Mouse (Mus musculus) limb, embryonic 10.5 days (tissue): ENCODE results near the gene Zfp526. TPM values are rescaled to one million over a fixed set of nuclear protein-coding genes. Genes with fewer than 3 reads are reported as not detected.

Experiments used
- DNase-seq: peaks from one replicate; pipeline ENCODE4 v3.0.0-alpha.2; 2017; ENCODE audit warnings: low spot score
- H3K27ac ChIP-seq: fragments of 300-500 bp; sonication (generic); 2 replicates; pipeline ENCODE4 v1.5.1; 2016; ENCODE audit warnings: mild to moderate bottlenecking
- H3K27me3 ChIP-seq: fragments of 300-500 bp; sonication (generic); 2 replicates; pipeline ENCODE4 v1.6.1; 2016; ENCODE audit warnings: low read depth, mild to moderate bottlenecking; ENCODE audit not compliant: poor library complexity, severe bottlenecking
- H3K36me3 ChIP-seq: fragments of 300-500 bp; sonication (generic); 2 replicates; pipeline ENCODE4 v1.6.1; 2016; ENCODE audit warnings: mild to moderate bottlenecking, moderate library complexity
- H3K4me1 ChIP-seq: fragments of 300-500 bp; sonication (generic); 2 replicates; pipeline ENCODE4 v1.6.1; 2016
- H3K4me3 ChIP-seq: fragments of 300-500 bp; sonication (generic); 2 replicates; pipeline ENCODE4 v1.5.1; 2016; ENCODE audit warnings: mild to moderate bottlenecking, moderate library complexity
- H3K9me3 ChIP-seq: fragments of 300-500 bp; sonication (generic); replicated peaks from 2 replicates; pipeline ENCODE4 v1.6.1; 2016; ENCODE audit warnings: mild to moderate bottlenecking
- WGBS: fragments of 180-500 bp; shearing (Covaris S2); methylation state at CpG from one replicate; pipeline ENCODE4 v1.1.7; 2016; 5-methylcytosine and 5-hydroxymethylcytosine counted together
- polyA plus RNA-seq: library from polyadenylated mRNA; unstranded; fragments of >200 nt; fragmentation: Nextera tagmentation; extraction: Ambion mirVana; gene quantifications from 2 replicates; pipeline ENCODE4 v1.2.1, GENCODE M21; 2016

Gene Zfp526
- polyA plus RNA-seq, 1 experiment from 2014 or later: 3.1 TPM

DNA sequence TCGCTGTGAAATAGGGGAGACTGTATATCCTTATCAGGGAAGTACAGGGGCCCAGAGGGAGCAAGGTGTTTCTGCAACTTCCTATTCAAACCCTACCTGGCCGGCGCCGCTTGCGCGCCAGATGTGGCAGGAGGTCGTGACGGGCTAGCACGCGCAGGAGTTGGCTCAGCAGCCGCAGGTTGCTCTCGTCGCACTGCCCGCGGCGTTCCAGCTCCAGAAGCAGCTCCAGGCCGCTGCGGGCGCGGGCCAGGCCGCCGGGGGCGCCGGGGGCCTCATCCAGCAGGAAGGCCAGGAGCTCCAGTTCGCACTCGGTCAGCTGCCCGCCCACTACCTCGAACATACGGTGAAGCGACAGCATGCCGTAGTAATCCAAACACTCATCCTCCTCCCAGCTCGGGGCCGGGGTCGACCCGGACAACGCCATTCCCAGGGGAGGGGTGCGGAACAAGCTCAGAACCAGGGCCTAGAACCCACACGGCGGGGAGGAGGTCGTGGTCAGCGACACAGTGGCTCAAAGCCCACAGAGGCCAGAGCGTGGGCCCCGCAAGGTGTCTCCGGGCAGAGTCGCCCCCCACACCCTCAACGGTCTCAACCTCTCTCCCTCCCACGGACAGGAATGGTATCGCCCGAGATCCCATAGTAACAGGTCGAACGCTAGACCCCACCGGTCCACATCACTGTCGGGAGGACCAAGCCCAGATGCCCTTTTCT lies 2.4 kb upstream of the Zfp526 start:
- Histone ChIP-seq H3K27me3 (no peaks in the 10 kb centered on the region), H3K4me1 (peaks cover 44% of the 10 kb centered on the region), H3K4me3 (peak overlapping the region; percentile 81), H3K9me3 (no peaks in the 10 kb centered on the region), H3K27ac (peak overlapping the region; percentile 94), H3K36me3 (peaks cover 21% of the 10 kb centered on the region)
- DNase-seq: peak; percentile 83
- WGBS: under 1% methylated on average over 53 of the region's 53 CpGs

DNA sequence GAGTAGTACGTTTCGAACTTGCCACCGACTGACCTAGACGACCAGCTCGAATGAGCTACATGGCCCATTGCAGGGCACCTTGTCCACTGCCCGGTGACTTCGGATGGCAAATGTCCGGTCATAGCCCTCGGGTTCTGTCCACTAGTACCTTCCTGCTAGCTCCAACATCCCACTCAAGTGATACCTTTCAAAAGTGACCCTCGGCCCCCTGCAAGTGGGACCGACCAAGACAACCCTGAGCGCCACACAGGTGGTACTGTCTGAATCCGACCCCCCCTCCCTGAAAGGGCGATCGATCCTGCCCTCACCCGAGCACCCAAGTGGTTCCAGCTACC lies 1.8 kb upstream of the Zfp526 start:
- no peaks in the 10 kb centered on the region for H3K27me3 ChIP-seq
- peaks cover 44% of the 10 kb centered on the region for H3K4me1 ChIP-seq
- under 1% methylated on average over 16 of the region's 16 CpGs for WGBS
- no peak for DNase-seq
- peaks cover 26% of the 10 kb centered on the region for H3K36me3 ChIP-seq
- H3K27ac ChIP-seq: peak overlapping the region; percentile 94
- H3K9me3 ChIP-seq: no peaks in the 10 kb centered on the region
- peak overlapping the region; percentile 81 for H3K4me3 ChIP-seq

GRCm38 (mm10) chr7:25219756-25220456 lies 1.3 kb upstream of the Zfp526 start:
- no peaks in the 10 kb centered on the region for H3K27me3 ChIP-seq
- peak; percentile 93 for DNase-seq
- WGBS: 4% methylated on average over 31 of the region's 31 CpGs
- H3K9me3 ChIP-seq: no peaks in the 10 kb centered on the region
- H3K36me3 ChIP-seq: peaks cover 31% of the 10 kb centered on the region
- H3K27ac ChIP-seq: peak overlapping the region; percentile 94
- H3K4me1 ChIP-seq: peaks cover 44% of the 10 kb centered on the region
- peak overlapping the region; percentile 81 for H3K4me3 ChIP-seq

DNA sequence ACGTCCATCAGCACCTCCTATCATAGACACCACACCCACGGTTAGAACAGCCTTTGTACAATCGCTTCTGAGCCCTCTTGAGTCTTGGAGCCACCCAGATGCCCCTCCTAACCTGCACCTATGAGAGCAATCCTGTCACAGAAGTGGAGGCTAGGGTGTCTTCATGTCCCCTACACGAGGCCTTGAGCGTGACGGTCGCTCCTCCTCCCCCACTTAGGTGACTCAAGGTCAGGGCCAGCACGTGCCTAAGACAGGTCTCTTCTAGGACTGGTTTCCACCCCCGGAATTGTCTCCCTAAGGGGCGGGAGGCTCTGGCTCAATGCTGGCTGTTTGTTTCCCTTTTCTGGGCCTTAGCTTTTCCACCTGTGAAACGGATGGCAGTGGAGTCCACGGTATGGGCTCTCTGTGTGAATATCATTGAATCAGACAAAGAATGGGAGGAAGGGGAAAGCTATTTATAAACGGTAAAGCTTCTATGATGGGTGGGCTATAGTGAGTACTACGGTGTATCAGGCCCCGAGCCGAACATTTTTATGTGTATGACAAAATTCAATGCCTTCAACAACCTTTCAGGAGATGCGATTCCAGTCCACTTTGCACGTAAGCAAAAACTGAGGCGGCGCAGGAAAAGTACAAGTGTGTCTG lies 646 bp upstream of the Zfp526 start, which contains the start of gene Dedd2:
TSS of gene Dedd2 (minus strand) at position 159 of the 645 bp plus-strand sequence.
- Histone ChIP-seq H3K27me3 (no peaks in the 10 kb centered on the region), H3K27ac (peak within 1 kb of the TSS; percentile 94), H3K4me3 (peak within 1 kb of the TSS; percentile 81), H3K9me3 (no peaks in the 10 kb centered on the region), H3K4me1 (peaks cover 44% of the 10 kb centered on the region), H3K36me3 (peaks cover 31% of the 10 kb centered on the region)
- WGBS: 9% methylated on average over 20 of the region's 20 CpGs
- no peak for DNase-seq

GRCm38 (mm10) chr7:25222275-25222967 lies 1.2 kb downstream of the Zfp526 start:
- H3K4me1 ChIP-seq: peaks cover 44% of the 10 kb centered on the region
- H3K36me3 ChIP-seq: peaks cover 50% of the 10 kb centered on the region
- peak overlapping the region; percentile 81 for H3K4me3 ChIP-seq
- no peak for DNase-seq
- H3K9me3 ChIP-seq: no peaks in the 10 kb centered on the region
- whole genome bisulfite sequencing: 90% methylated on average over 10 of the region's 10 CpGs
- no peaks in the 10 kb centered on the region for H3K27me3 ChIP-seq
- peak overlapping the region; percentile 94; the same call in 1 of the 2 replicates for H3K27ac ChIP-seq

- H3K36me3 ChIP-seq: peaks cover 100% of the 10 kb centered on the region
- H3K27ac ChIP-seq: no peak overlapping the region
- H3K4me1 ChIP-seq: peaks cover under 1% of the 10 kb centered on the region; the same call in 1 of the 2 replicates
- no peaks in the 10 kb centered on the region for H3K9me3 ChIP-seq
- no peak overlapping the region for H3K4me3 ChIP-seq
- 90% methylated on average over 1 of the region's 1 CpGs for WGBS
- no peaks in the 10 kb centered on the region for H3K27me3 ChIP-seq
- DNase-seq: no peak
Observed at GRCm38 (mm10) chr7:25227523-25228300, 6.5 kb downstream of the Zfp526 start.

DNA sequence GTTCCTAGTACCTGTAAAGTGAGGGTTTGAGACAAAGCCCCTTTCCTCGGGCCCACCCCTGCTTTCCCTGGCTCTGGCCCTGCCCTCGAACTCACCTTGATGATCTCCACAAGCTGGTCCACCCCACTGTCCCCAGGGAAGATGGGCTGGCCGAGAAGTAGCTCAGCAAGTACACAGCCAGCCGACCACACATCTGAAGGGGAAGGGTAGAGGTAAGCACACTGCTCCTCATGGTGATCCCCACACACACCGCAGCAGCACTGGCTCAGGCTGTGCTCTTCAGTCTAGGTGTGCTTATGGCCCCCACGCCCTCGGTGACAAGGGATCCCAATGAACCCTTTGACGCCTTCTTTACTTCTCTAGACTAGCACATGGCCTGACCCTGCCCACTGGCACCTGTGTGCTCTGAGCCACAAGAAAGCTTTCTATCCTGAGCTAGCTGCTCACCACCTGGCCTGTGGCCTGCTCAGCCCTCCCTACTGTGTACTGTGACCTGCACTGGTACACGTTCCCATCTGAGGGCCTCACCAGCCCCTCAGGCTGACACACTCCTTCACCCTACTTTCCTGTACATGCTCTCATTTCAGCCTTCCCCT lies 9.6 kb downstream of the Zfp526 start:
- Histone ChIP-seq H3K4me1 (peaks cover 4% of the 10 kb centered on the region), H3K27ac (no peak overlapping the region), H3K27me3 (no peaks in the 10 kb centered on the region), H3K4me3 (no peak overlapping the region), H3K36me3 (peaks cover 100% of the 10 kb centered on the region), H3K9me3 (no peaks in the 10 kb centered on the region)
- DNase-seq: no peak
- 90% methylated on average over 9 of the region's 9 CpGs for WGBS

DNA sequence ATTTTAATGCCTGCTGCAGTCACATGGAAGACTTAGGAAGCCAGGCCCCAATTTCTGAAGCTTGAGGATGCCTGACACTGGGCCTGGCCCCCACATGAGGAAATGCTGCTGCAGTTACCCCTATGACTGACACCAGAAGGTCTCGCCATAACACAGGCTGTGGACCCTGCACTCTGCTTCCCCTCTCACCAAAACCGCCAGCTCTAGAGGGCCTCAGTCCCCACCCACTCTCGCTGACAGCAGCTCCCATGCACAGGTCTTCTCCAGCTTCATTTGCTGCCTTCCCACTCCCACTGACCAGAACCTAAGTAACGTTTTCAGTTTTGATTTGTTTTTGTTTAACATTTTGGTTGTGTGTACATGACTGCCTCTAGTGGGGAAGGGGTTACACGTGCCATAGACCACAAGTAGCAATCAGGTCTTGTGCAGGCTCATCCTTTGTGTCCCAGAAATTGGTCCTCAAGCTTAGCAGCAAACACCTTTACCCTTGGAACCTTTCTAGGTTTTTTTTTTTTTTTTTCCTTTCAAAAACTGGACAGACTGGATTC lies 10.9 kb downstream of the Zfp526 start:
- H3K27ac ChIP-seq: no peak overlapping the region
- H3K4me3 ChIP-seq: no peak overlapping the region
- WGBS: 75% methylated on average over 5 of the region's 5 CpGs
- peaks cover 90% of the 10 kb centered on the region for H3K36me3 ChIP-seq
- H3K4me1 ChIP-seq: peaks cover 16% of the 10 kb centered on the region
- DNase-seq: no peak
- no peaks in the 10 kb centered on the region for H3K9me3 ChIP-seq
- H3K27me3 ChIP-seq: no peaks in the 10 kb centered on the region

GRCm38 (mm10) chr7:25233061-25233460 lies 11.8 kb downstream of the Zfp526 start:
- WGBS: 89% methylated on average over 2 of the region's 2 CpGs
- peaks cover 81% of the 10 kb centered on the region for H3K36me3 ChIP-seq
- H3K27ac ChIP-seq: no peak overlapping the region
- no peaks in the 10 kb centered on the region for H3K27me3 ChIP-seq
- H3K4me3 ChIP-seq: no peak overlapping the region
- H3K9me3 ChIP-seq: no peaks in the 10 kb centered on the region
- peaks cover 16% of the 10 kb centered on the region for H3K4me1 ChIP-seq
- no peak for DNase-seq

GRCm38 (mm10) chr7:25235526-25235925 lies 14.3 kb downstream of the Zfp526 start:
- peaks cover 56% of the 10 kb centered on the region for H3K36me3 ChIP-seq
- H3K4me3 ChIP-seq: no peak overlapping the region
- H3K9me3 ChIP-seq: no peaks in the 10 kb centered on the region
- DNase-seq: no peak
- no peak overlapping the region for H3K27ac ChIP-seq
- peaks cover 30% of the 10 kb centered on the region for H3K4me1 ChIP-seq
- 86% methylated on average over 5 of the region's 5 CpGs for WGBS
- no peaks in the 10 kb centered on the region for H3K27me3 ChIP-seq

DNA sequence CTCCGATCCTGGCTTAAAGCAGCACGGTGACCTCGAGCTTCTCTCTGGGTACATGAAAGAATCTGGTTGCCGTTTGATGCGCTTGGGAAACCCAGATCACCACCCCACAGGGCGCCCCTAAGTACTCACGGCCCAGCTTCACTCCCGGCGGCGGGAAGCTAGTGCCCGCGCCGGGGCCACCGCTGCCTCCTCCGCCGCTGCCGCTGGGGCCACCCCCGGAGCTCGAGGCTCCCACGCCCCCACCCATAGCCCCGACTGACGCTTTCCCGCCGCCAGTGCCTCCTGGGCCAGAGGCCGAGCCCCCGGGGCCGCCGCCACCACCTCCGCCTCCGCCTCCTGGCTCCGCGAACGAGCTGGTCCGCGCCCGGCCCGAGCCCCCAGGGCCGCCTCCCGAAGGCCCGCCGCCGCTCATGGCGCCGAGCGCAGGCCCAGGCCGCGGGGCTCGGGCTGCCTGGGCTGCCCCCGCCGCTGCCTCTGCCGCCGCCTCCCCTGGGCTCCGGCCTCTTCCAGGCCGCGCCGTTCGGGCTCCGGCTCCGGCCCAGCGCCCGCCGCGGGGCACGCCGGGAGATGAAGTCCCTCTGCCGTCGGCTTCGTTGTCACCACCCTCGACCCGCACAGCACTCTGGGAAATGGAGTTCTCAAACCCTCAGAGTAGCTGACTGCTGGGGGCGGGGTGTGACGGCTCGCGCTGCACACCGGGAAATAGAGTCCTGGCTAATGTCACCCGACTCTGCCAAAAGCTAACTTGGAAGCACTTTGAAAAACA lies 16.2 kb downstream of the Zfp526 start, which contains the start of gene Gsk3a:
TSS of gene Gsk3a (minus strand) at position 603 of the 766 bp plus-strand sequence.
- H3K36me3 ChIP-seq: peaks cover 54% of the 10 kb centered on the region
- H3K27me3 ChIP-seq: no peaks in the 10 kb centered on the region
- H3K27ac ChIP-seq: peak within 1 kb of the TSS; percentile 96
- H3K4me1 ChIP-seq: peaks cover 34% of the 10 kb centered on the region
- no peaks in the 10 kb centered on the region for H3K9me3 ChIP-seq
- H3K4me3 ChIP-seq: peak within 1 kb of the TSS; percentile 89
- under 1% methylated on average over 76 of the region's 76 CpGs for WGBS
- DNase-seq: peak; percentile 94
